Mouse (Mus musculus) MEL-GATA-1-ER (cell line): ENCODE results near the gene 1190005I06Rik.
"Not testable (repeated sequence)": the region's sequence is repeated elsewhere in the genome, so short reads cannot be mapped to it uniquely, and the experiment has no call there.

Experiments
- DNase-seq: peaks from one replicate; pipeline ENCODE4 v3.0.0-alpha.2; 2012; ENCODE audit warnings: low read depth; ENCODE audit errors: extremely low read depth

The 1190005I06Rik gene

GRCm38 (mm10) chr8:120647532-120647931, at the start of gene 1190005I06Rik:
TSS of gene 1190005I06Rik (minus strand) at chr8:120647632.
- DNase-seq = no peak

- DNase-seq = no peak
These were observed 49.1 kb upstream of the 1190005I06Rik start for GRCm38 (mm10) chr8:120696401-120697153.

GRCm38 (mm10) chr8:120693861-120694493, 46.5 kb upstream of the 1190005I06Rik start:
- DNase-seq = no peak

- no peak for DNase-seq
These were observed 45.5 kb upstream of the 1190005I06Rik start for GRCm38 (mm10) chr8:120692934-120693333.

GRCm38 (mm10) chr8:120688511-120688910, 41.1 kb upstream of the 1190005I06Rik start:
- DNase-seq = no peak

GRCm38 (mm10) chr8:120687786-120688185, 40.4 kb upstream of the 1190005I06Rik start:
- no peak for DNase-seq

- no peak for DNase-seq
These were observed 39.1 kb upstream of the 1190005I06Rik start for GRCm38 (mm10) chr8:120686576-120686975.

GRCm38 (mm10) chr8:120686051-120686450, 38.6 kb upstream of the 1190005I06Rik start:
- DNase-seq = no peak

GRCm38 (mm10) chr8:120685591-120685990, 38.2 kb upstream of the 1190005I06Rik start:
- no peak for DNase-seq

GRCm38 (mm10) chr8:120685097-120685496, 37.7 kb upstream of the 1190005I06Rik start:
- no peak for DNase-seq

GRCm38 (mm10) chr8:120684082-120684481, 36.6 kb upstream of the 1190005I06Rik start:
- no peak for DNase-seq

- no peak for DNase-seq
These were observed 36.2 kb upstream of the 1190005I06Rik start for GRCm38 (mm10) chr8:120683602-120684001.

- no peak for DNase-seq
These were observed 33.7 kb upstream of the 1190005I06Rik start for GRCm38 (mm10) chr8:120681113-120681512.

- DNase-seq = not testable (repeated sequence)
These were observed 33.0 kb upstream of the 1190005I06Rik start for GRCm38 (mm10) chr8:120680405-120680804.

- DNase-seq = no peak
These were observed 32.4 kb upstream of the 1190005I06Rik start for GRCm38 (mm10) chr8:120679629-120680387.

GRCm38 (mm10) chr8:120678447-120678846, 31.0 kb upstream of the 1190005I06Rik start:
- DNase-seq = no peak

- DNase-seq = no peak
These were observed 28.3 kb upstream of the 1190005I06Rik start for GRCm38 (mm10) chr8:120675718-120676117.

GRCm38 (mm10) chr8:120673298-120673697, 25.9 kb upstream of the 1190005I06Rik start:
- no peak for DNase-seq

GRCm38 (mm10) chr8:120672626-120673229, 25.3 kb upstream of the 1190005I06Rik start:
- no peak for DNase-seq

- no peak for DNase-seq
These were observed 24.3 kb upstream of the 1190005I06Rik start for GRCm38 (mm10) chr8:120671775-120672174.

GRCm38 (mm10) chr8:120668374-120668905, 21.0 kb upstream of the 1190005I06Rik start, which contains the start of gene Emc8:
TSS of gene Emc8 (minus strand) at chr8:120668573.
- DNase-seq = no peak
